Mouse (Mus musculus): ENCODE data around the gene Eml6. TPM values are rescaled to one million over a fixed set of nuclear protein-coding genes. Genes with fewer than 3 reads are reported as not detected.

Eml6 gene
- polyA plus RNA-seq, 1 experiment, result 0.70 TPM

GRCm38 (mm10) chr11:29751648-29752611 lies 273.9 kb downstream of the Eml6 start:
- Histone ChIP-seq H3K27ac (ENCODE audit: insufficient read depth, low read length) (no peak overlapping the region), H3K36me3 (ENCODE audit: control insufficient read depth, insufficient read depth, low read length, poor library complexity, severe bottlenecking) (0 out of 2 replicates have a peak, but pooled peaks cover 3% of the 10 kb centered on the region), H3K4me3 (ENCODE audit: low read depth, low read length) (no peak overlapping the region), H3K27me3 (ENCODE audit: control insufficient read depth, insufficient read depth, low read length, poor library complexity, severe bottlenecking) (no peaks in the 10 kb centered on the region), H3K9ac (ENCODE audit: low read depth, poor library complexity, severe bottlenecking) (no peak overlapping the region), H3K4me1 (ENCODE audit: control insufficient read depth, insufficient read depth, low read length) (no peaks in the 10 kb centered on the region), H3K9me3 (replicated peaks; ENCODE audit: control insufficient read depth, insufficient read depth, low read length, poor library complexity, severe bottlenecking) (no peaks in the 10 kb centered on the region)
- TF ChIP-seq CTCF (IDR thresholded peaks at IDR 0.05; ENCODE audit: low read depth, low read length) (no peak), POLR2A (IDR thresholded peaks at IDR 0.05; ENCODE audit: insufficient read depth, low read length) (no peak), EP300 (IDR thresholded peaks at IDR 0.05; ENCODE audit: insufficient read depth, low read depth, low read length) (no peak)

- no peak for TF ChIP-seq EP300 (IDR thresholded peaks at IDR 0.05; ENCODE audit: insufficient read depth, low read depth, low read length)
- TF ChIP-seq CTCF (IDR thresholded peaks at IDR 0.05; ENCODE audit: low read depth, low read length), result no peak
- no peak for TF ChIP-seq POLR2A (IDR thresholded peaks at IDR 0.05; ENCODE audit: insufficient read depth, low read length)
- H3K27me3 ChIP-seq (ENCODE audit: control insufficient read depth, insufficient read depth, low read length, poor library complexity, severe bottlenecking), result no peaks in the 10 kb centered on the region
- no peaks in the 10 kb centered on the region for H3K9me3 ChIP-seq (replicated peaks; ENCODE audit: control insufficient read depth, insufficient read depth, low read length, poor library complexity, severe bottlenecking)
- H3K4me1 ChIP-seq (ENCODE audit: control insufficient read depth, insufficient read depth, low read length), result no peaks in the 10 kb centered on the region
- H3K4me3 ChIP-seq (ENCODE audit: low read depth, low read length), result no peak overlapping the region
- 0 out of 2 replicates have a peak, but pooled peaks cover 3% of the 10 kb centered on the region for H3K36me3 ChIP-seq (ENCODE audit: control insufficient read depth, insufficient read depth, low read length, poor library complexity, severe bottlenecking)
- H3K27ac ChIP-seq (ENCODE audit: insufficient read depth, low read length), result no peak overlapping the region
- no peak overlapping the region for H3K9ac ChIP-seq (ENCODE audit: low read depth, poor library complexity, severe bottlenecking)
Measured at GRCm38 (mm10) chr11:29751013-29751412, 274.8 kb downstream of the Eml6 start.

- Histone ChIP-seq H3K27me3 (ENCODE audit: control insufficient read depth, insufficient read depth, low read length, poor library complexity, severe bottlenecking) (no peaks in the 10 kb centered on the region), H3K9ac (ENCODE audit: low read depth, poor library complexity, severe bottlenecking) (no peak overlapping the region), H3K27ac (ENCODE audit: insufficient read depth, low read length) (no peak overlapping the region), H3K9me3 (replicated peaks; ENCODE audit: control insufficient read depth, insufficient read depth, low read length, poor library complexity, severe bottlenecking) (no peaks in the 10 kb centered on the region), H3K36me3 (ENCODE audit: control insufficient read depth, insufficient read depth, low read length, poor library complexity, severe bottlenecking) (0 out of 2 replicates have a peak, but pooled peaks cover 5% of the 10 kb centered on the region), H3K4me3 (ENCODE audit: low read depth, low read length) (no peak overlapping the region), H3K4me1 (ENCODE audit: control insufficient read depth, insufficient read depth, low read length) (no peaks in the 10 kb centered on the region)
- TF ChIP-seq CTCF (IDR thresholded peaks at IDR 0.05; ENCODE audit: low read depth, low read length) (no peak), EP300 (IDR thresholded peaks at IDR 0.05; ENCODE audit: insufficient read depth, low read depth, low read length) (no peak), POLR2A (IDR thresholded peaks at IDR 0.05; ENCODE audit: insufficient read depth, low read length) (no peak)
Measured at GRCm38 (mm10) chr11:29749468-29749829, 276.4 kb downstream of the Eml6 start.

- Histone ChIP-seq H3K9ac (ENCODE audit: low read depth, poor library complexity, severe bottlenecking) (no peak overlapping the region), H3K9me3 (replicated peaks; ENCODE audit: control insufficient read depth, insufficient read depth, low read length, poor library complexity, severe bottlenecking) (no peaks in the 10 kb centered on the region), H3K4me1 (ENCODE audit: control insufficient read depth, insufficient read depth, low read length) (no peaks in the 10 kb centered on the region), H3K27ac (ENCODE audit: insufficient read depth, low read length) (no peak overlapping the region), H3K36me3 (ENCODE audit: control insufficient read depth, insufficient read depth, low read length, poor library complexity, severe bottlenecking) (peaks cover 5% of the 10 kb centered on the region; the same call in 1 of the 2 replicates), H3K4me3 (ENCODE audit: low read depth, low read length) (no peak overlapping the region), H3K27me3 (ENCODE audit: control insufficient read depth, insufficient read depth, low read length, poor library complexity, severe bottlenecking) (no peaks in the 10 kb centered on the region)
- TF ChIP-seq EP300 (IDR thresholded peaks at IDR 0.05; ENCODE audit: insufficient read depth, low read depth, low read length) (no peak), POLR2A (IDR thresholded peaks at IDR 0.05; ENCODE audit: insufficient read depth, low read length) (no peak), CTCF (IDR thresholded peaks at IDR 0.05; ENCODE audit: low read depth, low read length) (no peak)
Measured at GRCm38 (mm10) chr11:29748750-29749467, 276.9 kb downstream of the Eml6 start.

GRCm38 (mm10) chr11:29747881-29748280 lies 278.0 kb downstream of the Eml6 start:
- no peaks in the 10 kb centered on the region for H3K9me3 ChIP-seq (replicated peaks; ENCODE audit: control insufficient read depth, insufficient read depth, low read length, poor library complexity, severe bottlenecking)
- no peaks in the 10 kb centered on the region for H3K27me3 ChIP-seq (ENCODE audit: control insufficient read depth, insufficient read depth, low read length, poor library complexity, severe bottlenecking)
- peaks cover 9% of the 10 kb centered on the region; the same call in 1 of the 2 replicates for H3K36me3 ChIP-seq (ENCODE audit: control insufficient read depth, insufficient read depth, low read length, poor library complexity, severe bottlenecking)
- H3K27ac ChIP-seq (ENCODE audit: insufficient read depth, low read length), result no peak overlapping the region; the same call in 1 of the 2 replicates
- H3K9ac ChIP-seq (ENCODE audit: low read depth, poor library complexity, severe bottlenecking), result no peak overlapping the region
- TF ChIP-seq CTCF (IDR thresholded peaks at IDR 0.05; ENCODE audit: low read depth, low read length) (no peak), EP300 (IDR thresholded peaks at IDR 0.05; ENCODE audit: insufficient read depth, low read depth, low read length) (no peak), POLR2A (IDR thresholded peaks at IDR 0.05; ENCODE audit: insufficient read depth, low read length) (no peak)
- no peaks in the 10 kb centered on the region for H3K4me1 ChIP-seq (ENCODE audit: control insufficient read depth, insufficient read depth, low read length)
- no peak overlapping the region for H3K4me3 ChIP-seq (ENCODE audit: low read depth, low read length)

All from ES-Bruce4 (cell line).